Mouse (Mus musculus): Measurements from ENCODE around the gene Gm13276. TPM values are rescaled to one million over a fixed set of nuclear protein-coding genes. Genes with fewer than 3 reads are reported as not detected.
A peak's percentile ranks its signal among the peaks of the same experiment; 100 is the strongest.
"Not testable (repeated sequence)": the region's sequence is repeated elsewhere in the genome, so short reads cannot be mapped to it uniquely, and the experiment has no call there.

Gm13276 gene
- polyA plus RNA-seq, 1 experiment, result not detected

- not testable (repeated sequence) for DNase-seq (ENCODE audit: low read depth)
Measured at GRCm38 (mm10) chr4:88776622-88777021, 8.9 kb upstream of the Gm13276 start, which contains the start of gene Gm13289. Gene Gm13289, plus strand, starts transcription at chr4:88776922.

- DNase-seq (ENCODE audit: low read depth), result not testable (repeated sequence)
Measured at GRCm38 (mm10) chr4:88779550-88779949, 6.0 kb upstream of the Gm13276 start, which contains the start of gene Gm13272. Gene Gm13272, plus strand, starts transcription at chr4:88779850.

- DNase-seq (ENCODE audit: low read depth), result not testable (repeated sequence)
Measured at GRCm38 (mm10) chr4:88780320-88780719, 5.2 kb upstream of the Gm13276 start.

- not testable (repeated sequence) for DNase-seq (ENCODE audit: low read depth)
Measured at GRCm38 (mm10) chr4:88781831-88782230, 3.7 kb upstream of the Gm13276 start, which contains the start of gene Ifnz. Gene Ifnz, plus strand, starts transcription at chr4:88782131.

GRCm38 (mm10) chr4:88782335-88782734, 3.2 kb upstream of the Gm13276 start:
- DNase-seq (ENCODE audit: low read depth), result not testable (repeated sequence)

- TF ChIP-seq CTCF (IDR thresholded peaks at IDR 0.05; ENCODE audit: borderline replicate concordance, extremely low read depth, insufficient read depth, insufficient read length), result peak; percentile 29; the same call in 1 of the 2 replicates
- not testable (repeated sequence) for DNase-seq (ENCODE audit: low read depth)
Measured at GRCm38 (mm10) chr4:88788402-88788801, 2.9 kb downstream of the Gm13276 start, which contains the start of gene Gm13277. Gene Gm13277, plus strand, starts transcription at chr4:88788632.

- not testable (repeated sequence) for DNase-seq (ENCODE audit: low read depth)
Measured at GRCm38 (mm10) chr4:88791250-88791649, 5.7 kb downstream of the Gm13276 start, which contains the start of gene Gm13278. Gene Gm13278, plus strand, starts transcription at chr4:88791550.

- not testable (repeated sequence) for DNase-seq (ENCODE audit: low read depth)
Measured at GRCm38 (mm10) chr4:88793936-88794675, 8.6 kb downstream of the Gm13276 start, which contains the start of gene Gm13275. Gene Gm13275, plus strand, starts transcription at chr4:88794487.

- DNase-seq (ENCODE audit: low read depth), result not testable (repeated sequence)
Measured at GRCm38 (mm10) chr4:88797097-88797496, 11.6 kb downstream of the Gm13276 start, which contains the start of gene Gm13279. Gene Gm13279, plus strand, starts transcription at chr4:88797397.

GRCm38 (mm10) chr4:88799365-88799764, 13.9 kb downstream of the Gm13276 start, which contains the start of gene Gm13285:
Gene Gm13285, plus strand, starts transcription at chr4:88799665.
- DNase-seq (ENCODE audit: low read depth), result not testable (repeated sequence)

GRCm38 (mm10) chr4:88802954-88803353, 17.4 kb downstream of the Gm13276 start, which contains the start of gene Gm13287:
Gene Gm13287, plus strand, starts transcription at chr4:88803254.
- DNase-seq (ENCODE audit: low read depth), result not testable (repeated sequence)

- not testable (repeated sequence) for DNase-seq (ENCODE audit: low read depth)
Measured at GRCm38 (mm10) chr4:88805231-88805630, 19.7 kb downstream of the Gm13276 start, which contains the start of gene Gm13288. Gene Gm13288, plus strand, starts transcription at chr4:88805531.

- not testable (repeated sequence) for DNase-seq (ENCODE audit: low read depth)
Measured at GRCm38 (mm10) chr4:88805761-88806160, 20.3 kb downstream of the Gm13276 start.

- no peak for DNase-seq (ENCODE audit: low read depth)
- no peak for TF ChIP-seq CTCF (IDR thresholded peaks at IDR 0.05; ENCODE audit: borderline replicate concordance, extremely low read depth, insufficient read depth, insufficient read length)
- no peak for TF ChIP-seq POLR2A (IDR thresholded peaks at IDR 0.05; ENCODE audit: borderline replicate concordance, extremely low read depth, insufficient read depth, insufficient read length, poor library complexity, severe bottlenecking)
Measured at GRCm38 (mm10) chr4:88815928-88816327, 30.4 kb downstream of the Gm13276 start, which contains the start of gene Ifna7. Gene Ifna7, plus strand, starts transcription at chr4:88816228.

- DNase-seq (ENCODE audit: low read depth), result no peak
- TF ChIP-seq POLR2A (IDR thresholded peaks at IDR 0.05; ENCODE audit: borderline replicate concordance, extremely low read depth, insufficient read depth, insufficient read length, poor library complexity, severe bottlenecking) (no peak), CTCF (IDR thresholded peaks at IDR 0.05; ENCODE audit: borderline replicate concordance, extremely low read depth, insufficient read depth, insufficient read length) (no peak)
Measured at GRCm38 (mm10) chr4:88819659-88820058, 34.1 kb downstream of the Gm13276 start, which contains the start of gene Ifna11. Gene Ifna11, plus strand, starts transcription at chr4:88819959.
